Mouse (Mus musculus): Measurements from ENCODE around the gene Gramd4. TPM values are rescaled to one million over a fixed set of nuclear protein-coding genes. Genes with fewer than 3 reads are reported as not detected.
A peak's percentile ranks its signal among the peaks of the same experiment; 100 is the strongest.
"Not testable (repeated sequence)": the region's sequence is repeated elsewhere in the genome, so short reads cannot be mapped to it uniquely, and the experiment has no call there.

The Gramd4 gene
- total RNA-seq, 1 experiment from 2014 or later, result 47.0 TPM

DNA sequence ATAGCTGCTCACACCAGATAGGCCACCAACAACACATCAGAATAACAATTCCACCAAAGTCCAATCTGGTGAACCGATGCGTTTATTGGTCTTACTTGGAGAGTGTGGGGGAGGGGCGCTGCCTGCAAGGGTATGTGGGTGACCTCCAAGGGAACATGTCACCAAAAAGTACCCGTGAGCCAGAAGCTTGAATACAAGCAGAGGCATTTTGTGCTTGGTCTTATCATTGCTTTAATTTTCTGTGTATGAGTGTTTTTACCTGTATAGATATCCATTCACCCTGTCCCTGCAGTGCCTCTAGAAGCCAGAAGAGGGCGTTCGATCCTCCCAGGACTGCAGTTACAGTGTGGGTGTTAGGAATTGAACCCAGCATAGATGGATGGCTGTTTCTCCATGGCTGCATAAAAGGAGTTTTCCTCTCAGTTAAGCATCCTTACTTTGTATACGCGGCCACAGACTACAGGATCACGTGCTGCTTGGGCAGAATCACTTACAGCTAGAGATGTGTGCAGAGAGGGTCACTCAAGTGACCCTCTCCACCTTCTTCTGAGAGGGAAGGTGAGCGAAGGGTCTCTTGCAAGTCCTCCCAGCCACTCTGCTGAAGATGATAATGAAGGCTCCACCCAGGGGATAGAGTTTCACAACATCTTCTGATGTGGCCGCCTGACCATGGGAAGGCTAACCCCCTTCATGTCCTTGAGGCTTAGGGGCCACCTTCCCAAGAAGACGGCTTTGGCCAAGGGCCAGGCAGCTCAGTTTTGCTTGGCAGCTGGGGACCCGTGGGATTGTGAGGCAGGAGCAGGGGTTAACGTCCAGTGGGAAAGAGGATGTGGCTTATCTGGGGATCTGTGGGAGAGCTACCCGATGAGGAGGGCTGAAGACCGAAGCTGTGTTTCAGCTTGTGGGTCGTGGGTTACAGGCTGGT is 28.1 kb downstream of the Gramd4 start:
- ATAC-seq (ENCODE audit: extremely low read depth, insufficient number of reproducible peaks, low FRiP score, poor library complexity, severe bottlenecking), result no peak

- ATAC-seq (ENCODE audit: extremely low read depth, insufficient number of reproducible peaks, low FRiP score, poor library complexity, severe bottlenecking), result no peak
These were observed 28.8 kb downstream of the Gramd4 start for GRCm38 (mm10) chr15:86086291-86086706.

- ATAC-seq (ENCODE audit: extremely low read depth, insufficient number of reproducible peaks, low FRiP score, poor library complexity, severe bottlenecking), result no peak
These were observed 30.2 kb downstream of the Gramd4 start for GRCm38 (mm10) chr15:86087591-86088149.

GRCm38 (mm10) chr15:86088266-86088790 is 30.8 kb downstream of the Gramd4 start:
- peak; percentile 18; the same call in 1 of the 2 replicates for ATAC-seq (ENCODE audit: extremely low read depth, insufficient number of reproducible peaks, low FRiP score, poor library complexity, severe bottlenecking)

- no peak for ATAC-seq (ENCODE audit: extremely low read depth, insufficient number of reproducible peaks, low FRiP score, poor library complexity, severe bottlenecking)
These were observed 31.7 kb downstream of the Gramd4 start for GRCm38 (mm10) chr15:86089091-86089744.

GRCm38 (mm10) chr15:86089991-86090529 is 32.6 kb downstream of the Gramd4 start:
- ATAC-seq (ENCODE audit: extremely low read depth, insufficient number of reproducible peaks, low FRiP score, poor library complexity, severe bottlenecking), result no peak

- no peak for ATAC-seq (ENCODE audit: extremely low read depth, insufficient number of reproducible peaks, low FRiP score, poor library complexity, severe bottlenecking)
These were observed 33.1 kb downstream of the Gramd4 start for GRCm38 (mm10) chr15:86090578-86090977.

DNA sequence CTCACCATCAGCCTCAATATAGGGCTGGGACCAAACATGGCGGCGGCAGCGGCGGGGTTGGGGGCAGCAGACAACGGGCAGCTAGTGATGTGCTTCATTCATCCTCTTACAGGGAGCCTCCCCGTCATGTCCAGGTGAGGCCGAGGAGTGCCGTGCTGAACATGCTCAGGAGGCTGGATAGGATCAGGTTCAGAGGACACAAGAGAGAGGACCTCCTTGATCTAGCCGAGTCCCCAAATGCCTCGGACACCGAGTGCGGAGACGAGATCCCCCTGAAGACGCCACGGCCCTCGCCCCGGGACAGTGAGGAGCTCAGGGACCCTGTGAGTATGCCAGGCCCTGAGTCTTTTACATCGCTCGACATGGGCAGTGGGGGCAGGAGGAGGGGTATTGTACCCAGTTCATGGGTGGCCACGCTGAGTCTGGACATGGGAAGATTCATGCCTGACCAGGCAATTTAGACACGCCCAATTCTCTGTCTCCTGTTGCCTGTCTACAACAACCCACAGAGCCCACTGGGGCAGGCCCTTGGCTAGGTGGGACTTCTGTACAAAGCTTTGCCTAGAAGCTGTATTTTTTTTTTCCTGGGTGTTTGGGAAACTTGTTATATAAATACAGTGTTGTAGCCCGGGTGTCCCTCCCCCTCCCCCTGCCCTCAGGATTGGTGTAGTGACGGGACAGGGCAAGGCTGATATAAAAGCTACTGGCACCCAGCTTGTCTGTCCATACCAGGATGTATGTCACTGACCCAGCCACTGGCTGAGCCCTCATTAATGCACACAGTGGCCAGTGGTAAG is 33.9 kb downstream of the Gramd4 start:
- no peak for ATAC-seq (ENCODE audit: extremely low read depth, insufficient number of reproducible peaks, low FRiP score, poor library complexity, severe bottlenecking)

DNA sequence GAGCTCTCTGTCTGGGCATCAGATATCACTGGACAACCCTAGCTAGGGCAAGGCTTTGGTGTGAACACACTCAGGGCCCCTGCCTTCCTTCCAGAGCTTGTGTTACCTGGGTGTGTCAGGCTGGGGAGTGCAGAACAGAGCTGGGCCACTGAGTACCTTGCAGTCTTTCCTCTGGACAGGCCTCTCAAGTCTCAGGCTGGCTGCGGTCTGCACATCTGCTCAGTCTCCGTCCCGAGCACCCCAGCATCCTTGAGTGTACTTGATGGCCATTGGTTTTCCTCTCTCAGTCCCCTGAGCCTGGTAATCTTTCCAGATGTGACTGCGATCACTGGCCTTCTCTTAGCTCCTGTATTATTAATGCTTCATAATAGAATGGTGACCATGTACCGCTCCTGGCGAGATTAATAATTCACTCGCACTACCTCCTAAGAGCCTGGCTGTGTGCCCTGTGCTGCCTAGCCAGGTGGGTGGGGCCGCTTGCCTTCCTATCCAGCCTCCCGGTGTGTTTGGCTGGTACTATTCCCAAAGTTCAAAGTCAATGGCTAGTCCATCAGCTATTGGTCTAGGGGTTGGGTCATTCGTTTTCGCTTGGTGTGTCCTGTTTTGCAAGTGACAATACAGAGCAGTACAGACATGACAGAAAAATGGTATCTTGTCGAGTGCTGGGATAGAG is 34.6 kb downstream of the Gramd4 start:
- ATAC-seq (ENCODE audit: extremely low read depth, insufficient number of reproducible peaks, low FRiP score, poor library complexity, severe bottlenecking), result no peak

DNA sequence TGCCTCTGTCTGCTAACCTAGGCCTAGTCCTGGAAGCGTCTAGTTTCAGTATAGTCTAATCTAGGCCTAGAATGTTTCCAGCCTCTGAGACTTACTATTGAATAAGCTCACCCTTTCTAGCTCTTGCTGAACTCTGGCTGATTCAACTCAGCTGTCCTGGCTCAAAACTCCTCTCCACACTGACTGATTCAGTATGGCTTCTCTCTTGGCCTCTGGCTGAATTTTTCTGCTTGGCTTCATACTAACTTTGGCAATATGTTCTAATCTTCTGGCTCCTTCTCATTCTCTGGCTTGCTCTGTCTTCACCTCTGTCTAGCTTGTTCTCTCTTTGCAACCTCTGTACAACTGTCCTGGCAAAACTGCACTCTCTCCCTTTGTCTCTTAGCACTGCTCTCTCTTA is 35.7 kb downstream of the Gramd4 start:
- no peak for ATAC-seq (ENCODE audit: extremely low read depth, insufficient number of reproducible peaks, low FRiP score, poor library complexity, severe bottlenecking)

GRCm38 (mm10) chr15:86094324-86095121 is 37.0 kb downstream of the Gramd4 start:
- ATAC-seq (ENCODE audit: extremely low read depth, insufficient number of reproducible peaks, low FRiP score, poor library complexity, severe bottlenecking), result peak; percentile 57

DNA sequence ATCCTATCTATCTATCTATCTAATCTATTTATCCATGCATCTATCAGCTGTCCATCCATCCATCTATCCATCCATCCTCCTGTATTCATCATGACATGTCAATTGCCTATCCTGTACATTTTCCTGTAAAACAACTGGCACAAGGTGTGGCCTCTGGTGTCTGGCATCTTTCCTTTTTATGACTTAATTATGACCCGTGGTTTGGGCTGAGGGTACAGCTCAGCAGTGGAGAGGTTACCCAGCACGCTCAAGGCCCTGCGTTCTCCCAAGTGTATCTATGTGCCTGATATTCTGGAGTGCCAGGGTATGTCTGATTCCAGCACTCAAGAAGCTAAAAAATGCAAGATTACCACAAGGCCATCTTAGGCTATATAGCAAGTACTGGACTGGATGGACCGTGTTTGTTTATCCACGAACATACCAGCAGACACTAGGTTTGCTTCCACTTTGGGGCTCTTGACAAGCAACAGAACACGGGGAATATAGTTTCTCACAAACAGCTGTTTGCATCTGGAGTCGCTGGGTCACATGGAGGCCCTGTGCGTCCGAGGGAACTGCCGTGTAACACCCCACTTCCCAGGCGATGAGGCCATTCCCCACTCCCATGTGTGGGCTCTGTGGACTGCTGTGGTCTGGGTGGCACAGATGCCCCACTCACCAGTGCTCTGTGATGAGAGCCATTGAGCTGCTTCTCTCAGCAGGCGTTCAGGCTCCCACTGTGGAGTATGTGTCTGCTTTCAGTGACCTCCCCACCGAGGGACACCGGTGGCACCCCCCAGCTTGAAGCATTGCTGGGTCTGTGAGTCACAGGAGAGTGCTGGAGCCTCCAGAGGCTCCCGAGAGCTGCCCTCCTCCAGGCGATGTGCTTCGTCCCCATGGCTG is 38.5 kb downstream of the Gramd4 start:
- ATAC-seq (ENCODE audit: extremely low read depth, insufficient number of reproducible peaks, low FRiP score, poor library complexity, severe bottlenecking), result no peak

GRCm38 (mm10) chr15:86096604-86097020 is 39.1 kb downstream of the Gramd4 start:
- ATAC-seq (ENCODE audit: extremely low read depth, insufficient number of reproducible peaks, low FRiP score, poor library complexity, severe bottlenecking), result not testable (repeated sequence)

- no peak for ATAC-seq (ENCODE audit: extremely low read depth, insufficient number of reproducible peaks, low FRiP score, poor library complexity, severe bottlenecking)
These were observed 40.4 kb downstream of the Gramd4 start for GRCm38 (mm10) chr15:86097871-86098270.

DNA sequence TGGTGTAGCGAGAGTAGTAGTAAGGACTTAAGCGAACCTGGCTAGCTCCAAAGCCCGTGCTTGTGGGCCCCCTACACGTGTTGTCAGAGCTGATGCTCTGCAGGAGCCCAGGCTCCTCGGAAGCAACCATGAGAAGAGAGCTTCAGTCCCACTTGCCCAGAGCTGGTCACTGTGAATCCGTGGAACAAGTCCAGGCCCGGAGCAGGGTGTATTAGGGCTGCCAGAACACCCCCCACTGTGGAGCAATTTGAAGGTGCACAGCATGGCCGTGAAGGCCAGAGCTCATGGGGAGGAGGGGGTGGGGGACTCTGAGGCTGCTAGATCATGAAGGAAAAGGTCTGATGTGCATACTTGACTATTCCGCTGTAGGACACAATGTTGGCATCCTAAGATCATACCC is 44.1 kb downstream of the Gramd4 start:
- ATAC-seq (ENCODE audit: extremely low read depth, insufficient number of reproducible peaks, low FRiP score, poor library complexity, severe bottlenecking), result no peak

- no peak for ATAC-seq (ENCODE audit: extremely low read depth, insufficient number of reproducible peaks, low FRiP score, poor library complexity, severe bottlenecking)
These were observed 44.8 kb downstream of the Gramd4 start for GRCm38 (mm10) chr15:86102308-86102707.
